Mouse (Mus musculus) G1E (cell line): ENCODE results near the gene Pdzd2. TPM values are rescaled to one million over a fixed set of nuclear protein-coding genes. Genes with fewer than 3 reads are reported as not detected.

Experiments used
- ATAC-seq: 2 replicates; pipeline ENCODE4 v1.8.0; 2016; ENCODE audit warnings: mild to moderate bottlenecking; ENCODE audit not compliant: insufficient number of reproducible peaks, poor library complexity, low FRiP score, severe bottlenecking; ENCODE audit errors: extremely low read depth
- DNase-seq: peaks from one replicate; pipeline ENCODE4 v3.0.0; 2012; ENCODE audit warnings: low spot score
- H3K27me3 ChIP-seq: 2 replicates; pipeline ENCODE4 v1.6.1; 2012; ENCODE audit warnings: mild to moderate bottlenecking, low read length, inconsistent platforms; ENCODE audit not compliant: insufficient read depth
- H3K36me3 ChIP-seq: replicated peaks from 2 replicates; pipeline ENCODE3; 2012; ENCODE audit warnings: mild to moderate bottlenecking, inconsistent platforms
- H3K4me1 ChIP-seq: 2 replicates; pipeline ENCODE4 v1.6.1; 2012; ENCODE audit warnings: low read depth, low read length, inconsistent platforms, mixed read lengths; ENCODE audit not compliant: insufficient read depth
- H3K4me3 ChIP-seq: 2 replicates; pipeline ENCODE4 v1.5.1; 2012; ENCODE audit warnings: low read depth, mild to moderate bottlenecking, inconsistent platforms, low read length, moderate library complexity, mixed read lengths
- H3K9me3 ChIP-seq: replicated peaks from 2 replicates; pipeline ENCODE4 v1.6.1; 2012; ENCODE audit warnings: inconsistent platforms
- CTCF ChIP-seq: IDR thresholded peaks from 2 replicates; pipeline ENCODE4 v1.5.1; 2012; ENCODE audit warnings: low read depth, low read length, inconsistent platforms, mixed read lengths
- GATA1 ChIP-seq: IDR thresholded peaks from 2 replicates; pipeline ENCODE4 v1.6.1; 2012; ENCODE audit warnings: borderline replicate concordance, low read length, inconsistent platforms, mixed read lengths
- GATA2 ChIP-seq: IDR thresholded peaks from 2 replicates; pipeline ENCODE4 v1.6.1; 2012; ENCODE audit warnings: low read depth, low read length, inconsistent platforms, borderline replicate concordance
- POLR2AphosphoS5 ChIP-seq: IDR thresholded peaks from 2 replicates; pipeline ENCODE4 v1.6.1; 2012; ENCODE audit warnings: low read depth, low read length, inconsistent platforms; ENCODE audit not compliant: insufficient replicate concordance
- TAL1 ChIP-seq: conservative IDR thresholded peaks from 2 replicates; pipeline ENCODE4 v1.6.1; 2012; ENCODE audit warnings: low read depth, low read length, inconsistent platforms, mixed read lengths
- polyA plus RNA-seq: library from polyadenylated mRNA; stranded (reverse); fragments of >175 nt; gene quantifications from 2 replicates; pipeline ENCODE4 v1.2.3, GENCODE M21; 2012
- total RNA-seq, 2 experiments: library from RNA; stranded (forward) in 1 of 2; stranded (reverse) in 1 of 2; fragments of 200-1000 nt in 1 of 2; fragments of >200 nt in 1 of 2; fragmentation: Nextera tagmentation in 1 of 2; gene quantifications; 2 replicates each; pipeline ENCODE4 v1.2.3; 2014 to 2017

Pdzd2 gene
- total and polyA plus RNA-seq, 3 experiments = 0.18 to 1.8 (median 0.98) TPM

- Histone ChIP-seq H3K36me3 (no peaks in the 10 kb centered on the region), H3K27me3 (peaks cover 9% of the 10 kb centered on the region; the same call in 1 of the 2 replicates), H3K9me3 (no peaks in the 10 kb centered on the region), H3K4me1 (peaks cover 7% of the 10 kb centered on the region), H3K4me3 (no peak overlapping the region)
- DNase-seq (no peak), ATAC-seq (no peak)
- TF ChIP-seq POLR2AphosphoS5 (no peak), GATA1 (no peak), CTCF (no peak), TAL1 (no peak), GATA2 (no peak)
Observed at GRCm38 (mm10) chr15:12506514-12506913, 233.2 kb downstream of the Pdzd2 start.

- H3K4me1 ChIP-seq = peaks cover 7% of the 10 kb centered on the region
Observed at GRCm38 (mm10) chr15:12506085-12506484, 233.6 kb downstream of the Pdzd2 start.

DNA sequence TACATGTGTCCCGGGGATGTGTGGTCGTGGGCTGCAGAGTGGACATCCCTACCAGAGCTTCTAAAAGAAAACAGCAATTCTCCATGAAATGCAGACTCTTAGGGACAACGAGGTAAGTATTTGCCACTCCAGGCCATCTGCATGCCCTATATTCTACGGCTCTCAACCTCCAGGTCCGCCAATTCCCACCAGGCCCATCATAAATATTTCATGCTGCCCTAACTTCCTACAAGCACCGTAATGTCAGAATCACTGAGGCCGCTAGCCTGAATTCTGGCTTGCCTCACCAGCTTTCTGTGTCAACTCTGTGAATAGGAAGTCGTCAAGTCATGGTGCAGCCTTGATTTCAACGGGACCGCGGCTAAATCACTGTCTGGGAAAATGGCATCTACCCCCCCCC, 234.2 kb downstream of the Pdzd2 start:
- Histone ChIP-seq H3K4me3 (no peak overlapping the region), H3K4me1 (peaks cover 7% of the 10 kb centered on the region), H3K27me3 (peaks cover 16% of the 10 kb centered on the region), H3K9me3 (no peaks in the 10 kb centered on the region), H3K36me3 (no peaks in the 10 kb centered on the region)
- ATAC-seq (no peak), DNase-seq (no peak)
- no peak for TF ChIP-seq TAL1
- no peak for TF ChIP-seq CTCF
- TF ChIP-seq GATA1 = no peak
- no peak for TF ChIP-seq POLR2AphosphoS5
- no peak for TF ChIP-seq GATA2

More at GRCm38 (mm10) chr15:12506085-12506484, 233.6 kb downstream of the Pdzd2 start:
- Histone ChIP-seq H3K36me3 (no peaks in the 10 kb centered on the region), H3K4me3 (no peak overlapping the region), H3K9me3 (no peaks in the 10 kb centered on the region), H3K27me3 (peaks cover 11% of the 10 kb centered on the region)
- ATAC-seq = no peak
- DNase-seq = no peak
- TF ChIP-seq TAL1 (no peak), GATA1 (no peak), GATA2 (no peak), POLR2AphosphoS5 (no peak), CTCF (no peak)

DNA sequence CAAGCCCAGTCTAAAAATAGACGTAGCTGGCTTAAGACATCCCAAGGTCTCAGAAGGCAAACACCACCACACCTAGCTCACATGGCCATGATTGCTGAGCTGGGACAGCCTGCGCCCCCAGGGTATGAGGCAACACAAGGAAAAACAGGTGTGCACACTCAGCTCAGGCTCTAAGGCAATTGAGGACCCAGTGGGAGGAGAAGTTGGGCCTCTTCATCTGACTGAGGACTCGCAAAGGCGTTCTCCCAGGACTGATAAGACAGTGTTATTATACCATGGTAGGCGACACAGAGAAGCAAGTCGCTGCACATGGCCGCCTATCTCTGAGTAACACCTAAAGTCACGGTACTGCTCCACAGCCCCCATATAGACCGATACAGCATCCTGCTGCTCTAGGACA, 235.8 kb downstream of the Pdzd2 start:
- DNase-seq = no peak
- peaks cover 24% of the 10 kb centered on the region for H3K27me3 ChIP-seq
- TF ChIP-seq TAL1 = no peak
- no peak for TF ChIP-seq GATA2
- no peak for TF ChIP-seq GATA1
- no peaks in the 10 kb centered on the region for H3K9me3 ChIP-seq
- H3K4me1 ChIP-seq = peaks cover 3% of the 10 kb centered on the region; the same call in 1 of the 2 replicates
- ATAC-seq = no peak
- H3K36me3 ChIP-seq = no peaks in the 10 kb centered on the region
- H3K4me3 ChIP-seq = no peak overlapping the region

GRCm38 (mm10) chr15:12501924-12502548, 237.7 kb downstream of the Pdzd2 start:
- Histone ChIP-seq H3K9me3 (no peaks in the 10 kb centered on the region), H3K4me1 (no peaks in the 10 kb centered on the region; the same call in 1 of the 2 replicates), H3K36me3 (no peaks in the 10 kb centered on the region), H3K4me3 (no peak overlapping the region), H3K27me3 (peaks cover 24% of the 10 kb centered on the region)
- DNase-seq (no peak), ATAC-seq (no peak)
- TF ChIP-seq CTCF (no peak), GATA2 (no peak), POLR2AphosphoS5 (no peak), TAL1 (no peak), GATA1 (no peak)

- DNase-seq = no peak
- H3K9me3 ChIP-seq = no peaks in the 10 kb centered on the region
- no peak for ATAC-seq
- H3K36me3 ChIP-seq = no peaks in the 10 kb centered on the region
- no peaks in the 10 kb centered on the region; the same call in 1 of the 2 replicates for H3K4me1 ChIP-seq
- peaks cover 29% of the 10 kb centered on the region for H3K27me3 ChIP-seq
- H3K4me3 ChIP-seq = no peak overlapping the region
- TF ChIP-seq GATA1 (no peak), TAL1 (no peak), CTCF (no peak), POLR2AphosphoS5 (no peak), GATA2 (no peak)
Observed at GRCm38 (mm10) chr15:12500674-12501073, 239.1 kb downstream of the Pdzd2 start.
